Mouse (Mus musculus): ENCODE data around the gene Hist1h1d.
"Not testable (repeated sequence)": the region's sequence is repeated elsewhere in the genome, so short reads cannot be mapped to it uniquely, and the experiment has no call there.

Hist1h1d gene

DNA sequence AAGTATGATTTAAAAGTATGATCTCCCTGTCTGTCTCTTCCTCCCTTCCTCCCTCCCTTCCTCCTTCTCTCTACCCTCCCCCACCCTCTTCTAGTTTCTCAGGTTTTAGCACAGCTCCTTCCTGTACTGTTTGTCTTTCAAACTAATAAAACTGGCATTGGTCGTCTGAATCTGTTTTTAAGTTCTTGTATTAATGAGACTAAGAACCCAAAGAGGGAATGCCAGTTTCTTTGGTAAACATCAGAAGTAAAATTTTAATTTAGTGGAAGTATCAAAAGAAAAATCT is 33.8 kb downstream of the Hist1h1d start:
- DNase-seq (ENCODE audit: low spot score in 2 of 2): no peak

GRCm38 (mm10) chr13:23591206-23591605 is 38.1 kb downstream of the Hist1h1d start:
- no peak for DNase-seq (ENCODE audit: low spot score in 2 of 2)

GRCm38 (mm10) chr13:23591886-23592285 is 38.8 kb downstream of the Hist1h1d start:
- DNase-seq (ENCODE audit: low spot score in 2 of 2): not testable (repeated sequence)

GRCm38 (mm10) chr13:23592614-23593013 is 39.6 kb downstream of the Hist1h1d start:
- no peak for DNase-seq (ENCODE audit: low spot score in 2 of 2)

GRCm38 (mm10) chr13:23593051-23593770 is 40.1 kb downstream of the Hist1h1d start:
- no peak for DNase-seq (ENCODE audit: low spot score in 2 of 2)

DNA sequence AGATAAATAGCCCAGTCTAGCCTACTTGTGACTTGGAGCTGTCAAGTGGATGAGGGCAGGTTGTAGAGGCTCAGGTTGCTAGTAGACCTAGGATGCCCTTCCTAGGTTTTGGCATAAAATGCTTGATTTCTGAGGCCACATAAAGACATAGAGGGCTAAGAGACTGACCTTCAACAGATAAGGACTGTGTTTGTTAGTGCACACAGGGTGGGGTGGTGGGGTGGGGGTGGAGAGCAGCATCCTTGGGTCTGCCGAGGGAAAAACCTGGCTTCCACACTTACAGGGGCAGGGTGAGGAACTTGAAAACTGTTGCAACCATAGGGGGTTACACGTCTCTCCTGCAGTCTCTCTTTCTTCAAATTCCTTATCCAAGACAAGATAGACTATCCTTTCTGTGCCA is 42.1 kb downstream of the Hist1h1d start:
- DNase-seq (ENCODE audit: low spot score in 2 of 2): no peak

GRCm38 (mm10) chr13:23595622-23596372 is 42.7 kb downstream of the Hist1h1d start:
- no peak for DNase-seq (ENCODE audit: low spot score in 2 of 2)

DNA sequence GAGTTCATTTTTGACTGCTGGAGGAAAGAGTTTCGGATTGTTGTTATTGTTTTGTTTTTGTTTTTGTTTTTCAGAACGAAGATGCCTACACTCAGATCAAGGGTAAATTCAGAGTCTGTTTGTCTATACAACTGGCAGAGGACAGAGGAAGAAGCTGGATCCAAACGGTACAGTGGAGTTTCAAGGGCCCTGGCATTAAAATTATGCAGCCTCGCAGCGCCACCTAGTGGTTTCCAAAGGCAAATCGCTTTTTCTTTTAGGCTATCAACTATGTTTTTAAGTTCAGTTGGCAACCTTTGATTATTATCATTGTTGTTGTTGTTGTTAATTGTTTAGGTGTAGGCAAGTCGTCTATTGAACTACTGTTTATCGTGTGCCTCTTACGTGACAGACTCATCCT is 44.9 kb downstream of the Hist1h1d start:
- DNase-seq (ENCODE audit: low spot score in 2 of 2): peak; percentile 44 to 76

DNA sequence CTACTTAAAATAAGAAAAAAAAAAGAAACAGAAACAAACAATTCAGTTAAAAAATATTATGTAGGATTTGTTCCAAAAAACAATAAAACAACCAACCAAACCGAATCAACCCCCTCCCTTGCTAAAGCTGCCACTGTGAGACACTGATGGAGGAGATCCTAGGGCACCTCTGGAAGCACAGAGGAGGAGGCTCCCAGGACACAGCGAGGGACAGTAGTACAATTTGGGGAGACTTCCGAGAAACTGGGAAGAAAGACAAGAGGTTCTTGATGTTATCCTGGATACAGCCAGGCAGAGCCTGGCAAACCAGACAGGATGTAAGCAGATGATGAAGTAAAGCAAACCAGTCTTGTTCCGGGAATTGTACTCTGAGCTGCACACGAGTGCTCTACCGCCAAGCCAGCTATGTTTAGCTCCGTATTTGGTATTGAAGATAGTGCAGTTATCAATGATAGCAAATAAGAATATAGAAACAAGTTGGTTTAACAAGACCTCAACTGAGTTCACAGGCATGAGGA is 50.2 kb downstream of the Hist1h1d start:
- no peak for DNase-seq (ENCODE audit: low spot score in 2 of 2)

DNA sequence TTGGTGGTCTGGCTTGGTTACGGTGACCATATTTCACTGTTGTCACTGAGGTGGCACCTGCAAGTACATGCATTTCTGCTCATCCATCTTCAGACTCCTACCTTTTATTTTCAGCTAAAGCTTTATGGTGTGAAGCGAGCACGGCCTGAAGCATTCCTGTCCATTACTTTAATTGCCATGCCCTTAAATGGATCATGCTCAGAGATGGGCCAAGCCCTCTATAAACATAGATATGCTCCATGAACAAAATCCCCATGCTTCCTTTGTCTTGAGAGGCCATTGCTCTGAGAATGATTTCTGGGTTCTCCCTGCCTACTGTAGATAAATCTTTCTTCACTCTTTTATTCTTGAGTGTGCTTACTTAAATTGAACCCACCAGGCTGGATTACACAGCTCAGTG is 51.4 kb downstream of the Hist1h1d start:
- no peak for DNase-seq (ENCODE audit: low spot score in 2 of 2)

DNA sequence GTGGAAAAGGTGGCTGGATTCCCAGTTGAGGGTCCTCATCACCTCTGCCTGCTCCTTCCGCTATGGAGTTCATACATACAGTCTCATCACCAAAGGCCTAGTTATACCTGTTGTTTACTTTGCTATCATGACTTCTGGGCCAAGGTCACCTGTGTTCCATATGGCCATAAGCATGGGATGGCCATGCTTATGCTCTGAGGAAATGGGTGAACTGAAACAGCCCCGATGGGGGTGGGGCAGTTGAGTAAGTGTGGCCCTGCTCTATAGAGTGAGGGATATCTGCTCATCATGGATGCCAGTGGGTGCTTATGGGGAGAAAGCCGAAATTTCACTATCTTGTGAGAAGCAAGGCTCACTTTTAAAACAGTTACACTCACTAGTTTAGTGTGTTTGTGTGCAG is 52.0 kb downstream of the Hist1h1d start:
- no peak for DNase-seq (ENCODE audit: low spot score in 2 of 2)

- no peak for DNase-seq (ENCODE audit: low spot score in 2 of 2)
Measured at GRCm38 (mm10) chr13:23609209-23609608, 56.1 kb downstream of the Hist1h1d start.

GRCm38 (mm10) chr13:23609844-23610243 is 56.8 kb downstream of the Hist1h1d start:
- no peak for DNase-seq (ENCODE audit: low spot score in 2 of 2)

Measured in urinary bladder, adult 18-20 months (tissue).